Mouse (Mus musculus) layer of hippocampus, postnatal 10 days (tissue): Measurements from ENCODE around the gene Noct. TPM values are rescaled to one million over a fixed set of nuclear protein-coding genes. Genes with fewer than 3 reads are reported as not detected.
"Not testable (repeated sequence)": the region's sequence is repeated elsewhere in the genome, so short reads cannot be mapped to it uniquely, and the experiment has no call there.

Experiments used
- DNase-seq, 2 experiments: peaks; one replicate each; pipeline ENCODE4 v3.0.0; 2021; ENCODE audit warnings: low spot score in 2 of 2
- long read RNA-seq: library from polyadenylated mRNA; stranded (forward); transcript quantifications from one replicate; pipeline ENCODE4 v2.0.0, GENCODE M21; 2023
- total RNA-seq, 2 experiments: library from RNA; stranded (reverse); gene quantifications; 2 replicates each; pipeline ENCODE4 v1.2.3; 2021

Gene Noct
- total RNA-seq, result 10 to 100 TPM; 52.4 to 53.9 TPM
- long read RNA-seq, transcript Noct-201 (3 exons, 3,059 nt), result major isoform, 58 of 62 reads
- long read RNA-seq, partial matches to known transcripts, result 0 of 62 reads
- long read RNA-seq, other reads (novel, unspliced or antisense), result 4 of 62 reads

GRCm38 (mm10) chr3:51224363-51225225 is at the start of gene Noct:
Noct (plus strand) TSS chr3:51224447.
- DNase-seq, result peak; percentile 90 to 93

GRCm38 (mm10) chr3:51178158-51178557 is 46.1 kb upstream of the Noct start:
- DNase-seq, result peak in 1 of 2 experiments; percentile 51

GRCm38 (mm10) chr3:51179460-51180146 is 44.6 kb upstream of the Noct start:
- no peak for DNase-seq

- DNase-seq, result no peak
Observed at GRCm38 (mm10) chr3:51180341-51180940, 43.8 kb upstream of the Noct start.

- DNase-seq, result no peak
Observed at GRCm38 (mm10) chr3:51182455-51182854, 41.8 kb upstream of the Noct start.

- not testable (repeated sequence) for DNase-seq
Observed at GRCm38 (mm10) chr3:51183508-51183907, 40.7 kb upstream of the Noct start.

- not testable (repeated sequence) for DNase-seq
Observed at GRCm38 (mm10) chr3:51183967-51184366, 40.3 kb upstream of the Noct start.

- DNase-seq, result no peak
Observed at GRCm38 (mm10) chr3:51184715-51185114, 39.5 kb upstream of the Noct start.

GRCm38 (mm10) chr3:51185406-51185805 is 38.8 kb upstream of the Noct start:
- no peak for DNase-seq

GRCm38 (mm10) chr3:51194075-51194474 is 30.2 kb upstream of the Noct start:
- no peak for DNase-seq

- DNase-seq, result peak; percentile 30 to 48
Observed at GRCm38 (mm10) chr3:51195321-51195720, 28.9 kb upstream of the Noct start.

GRCm38 (mm10) chr3:51195736-51196135 is 28.5 kb upstream of the Noct start:
- DNase-seq, result peak in 1 of 2 experiments; percentile 23

- no peak for DNase-seq
Observed at GRCm38 (mm10) chr3:51196724-51197111, 27.5 kb upstream of the Noct start.

GRCm38 (mm10) chr3:51197112-51197731 is 27.0 kb upstream of the Noct start:
- DNase-seq, result no peak

GRCm38 (mm10) chr3:51198291-51198690 is 26.0 kb upstream of the Noct start:
- no peak for DNase-seq

- DNase-seq, result no peak
Observed at GRCm38 (mm10) chr3:51199130-51199529, 25.1 kb upstream of the Noct start.

- no peak for DNase-seq
Observed at GRCm38 (mm10) chr3:51200311-51200710, 23.9 kb upstream of the Noct start.

GRCm38 (mm10) chr3:51200894-51201293 is 23.4 kb upstream of the Noct start:
- DNase-seq, result no peak

- no peak for DNase-seq
Observed at GRCm38 (mm10) chr3:51201986-51202385, 22.3 kb upstream of the Noct start.

GRCm38 (mm10) chr3:51202491-51202987 is 21.7 kb upstream of the Noct start:
- no peak for DNase-seq

- no peak for DNase-seq
Observed at GRCm38 (mm10) chr3:51203906-51204305, 20.3 kb upstream of the Noct start.
